Mouse (Mus musculus) ES-E14 (cell line): ENCODE measurements at regions not wholly inside any gene's neighbourhood (a gene's known extent, or its start where the extent isn't known, plus 50 kb on each side); places are given as distances from the start of the nearest gene placed in this dataset.

Source experiments
- CHD2 ChIP-seq: IDR thresholded peaks from 2 replicates; pipeline ENCODE4 v1.6.1; 2014; ENCODE audit warnings: mild to moderate bottlenecking, low read depth, low read length, inconsistent platforms
- HCFC1 ChIP-seq: IDR thresholded peaks from 2 replicates; pipeline ENCODE4 v1.6.1; 2012; ENCODE audit warnings: low read length, inconsistent platforms, borderline replicate concordance; ENCODE audit not compliant: insufficient read depth
- MAFK ChIP-seq: IDR thresholded peaks from 2 replicates; pipeline ENCODE4 v1.6.1; 2014; ENCODE audit warnings: mild to moderate bottlenecking, low read depth, low read length, inconsistent platforms; ENCODE audit not compliant: insufficient read depth
- ZNF384 ChIP-seq: IDR thresholded peaks from 2 replicates; pipeline ENCODE4 v1.6.1; 2012; ENCODE audit warnings: low read depth, low read length, inconsistent platforms

GRCm38 (mm10) chr13:78985921-78986320, 786.4 kb upstream of the Nr2f1 start:
- TF ChIP-seq ZNF384 (no peak), CHD2 (no peak), HCFC1 (no peak), MAFK (no peak)
